Mouse (Mus musculus): ENCODE results near the gene Bcam. TPM values are rescaled to one million over a fixed set of nuclear protein-coding genes. Genes with fewer than 3 reads are reported as not detected.
A peak's percentile ranks its signal among the peaks of the same experiment; 100 is the strongest.

The Bcam gene
- polyA plus RNA-seq, 2 experiments: 4.9 to 6.3 TPM

DNA sequence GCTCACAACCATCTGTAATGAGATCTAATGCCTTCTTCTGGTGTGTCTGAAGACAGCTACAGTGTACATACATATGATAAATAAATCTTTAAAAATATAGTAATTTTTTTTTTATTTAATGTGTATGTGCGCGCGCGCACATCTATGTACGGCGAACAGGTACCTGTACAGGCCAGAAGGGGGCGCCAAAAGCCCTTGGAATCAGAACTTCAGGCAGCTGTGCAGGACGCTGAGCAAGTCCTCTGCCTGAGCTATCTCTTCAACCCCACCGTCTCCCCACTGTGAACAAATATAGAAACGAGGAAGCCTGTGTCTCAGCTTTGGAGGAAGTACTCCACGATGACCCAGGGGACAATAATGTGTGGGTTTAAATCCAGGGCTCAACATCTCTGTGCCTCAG, 30.5 kb downstream of the Bcam start:
- H3K27ac ChIP-seq: no peak overlapping the region
- DNase-seq (ENCODE audit: low read depth in 3 of 3, low spot score in 3 of 3): no peak
- H3K4me2 ChIP-seq (ENCODE audit: low read depth): no peak overlapping the region
- ATAC-seq (ENCODE audit: insufficient read depth): no peak
- no peaks in the 10 kb centered on the region for H3K36me3 ChIP-seq (replicated peaks; ENCODE audit: control insufficient read depth, insufficient read depth, low read depth)
- no peaks in the 10 kb centered on the region for H3K9me3 ChIP-seq (ENCODE audit: control insufficient read depth, low read length)
- no peak overlapping the region for H3K9ac ChIP-seq (replicated peaks)
- WGBS (ENCODE audit: insufficient replicate concordance): 57% methylated on average over 11 of the region's 11 CpGs
- peaks cover 17 to 27% of the 10 kb centered on the region in 2 experiments for H3K4me1 ChIP-seq (replicated peaks; ENCODE audit: control insufficient read depth in 2 of 2, insufficient read depth in 2 of 2, low read length in 1 of 2)
- no peaks in the 10 kb centered on the region for H3K27me3 ChIP-seq (ENCODE audit: control insufficient read depth, insufficient read depth, low read length)
- no peak overlapping the region for H3K4me3 ChIP-seq (ENCODE audit: insufficient read depth in 1 of 2, low read depth in 2 of 2, low read length in 2 of 2)
- peak; percentile 53 for TF ChIP-seq CTCF (IDR thresholded peaks at IDR 0.05; ENCODE audit: low read depth)
- no peak for TF ChIP-seq EP300 (IDR thresholded peaks at IDR 0.05; ENCODE audit: low read depth)

DNA sequence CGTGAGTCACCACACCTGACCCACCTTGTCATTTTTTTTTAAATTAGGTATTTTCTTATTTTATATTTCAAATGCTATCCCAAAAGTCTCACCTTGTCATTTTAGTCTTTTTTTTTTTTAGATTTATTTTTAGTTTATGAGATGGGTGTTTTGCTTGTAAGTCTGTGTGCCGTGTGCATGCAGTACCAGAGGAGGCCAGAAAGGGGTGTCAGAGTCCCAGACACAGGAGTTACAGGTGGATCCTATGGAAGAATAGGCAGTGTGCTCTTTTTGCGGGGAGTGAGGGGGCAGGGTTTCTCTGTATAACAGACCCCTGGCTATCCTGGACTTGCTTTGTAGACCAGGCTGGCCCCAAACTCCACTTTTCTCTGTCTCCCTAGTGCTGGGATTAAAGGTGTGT, 32.0 kb downstream of the Bcam start:
- TF ChIP-seq EP300 (IDR thresholded peaks at IDR 0.05; ENCODE audit: low read depth) (no peak), CTCF (IDR thresholded peaks at IDR 0.05; ENCODE audit: low read depth) (peak; percentile 53)
- Histone ChIP-seq H3K36me3 (replicated peaks; ENCODE audit: control insufficient read depth, insufficient read depth, low read depth) (no peaks in the 10 kb centered on the region), H3K9me3 (ENCODE audit: control insufficient read depth, low read length) (no peaks in the 10 kb centered on the region), H3K4me3 (ENCODE audit: insufficient read depth in 1 of 2, low read depth in 2 of 2, low read length in 2 of 2) (no peak overlapping the region), H3K27ac (no peak overlapping the region), H3K4me1 (replicated peaks; ENCODE audit: control insufficient read depth in 2 of 2, insufficient read depth in 2 of 2, low read length in 1 of 2) (peaks cover 17 to 27% of the 10 kb centered on the region in 2 experiments), H3K4me2 (ENCODE audit: low read depth) (no peak overlapping the region), H3K9ac (replicated peaks) (no peak overlapping the region), H3K27me3 (ENCODE audit: control insufficient read depth, insufficient read depth, low read length) (no peaks in the 10 kb centered on the region)
- no peak for DNase-seq (ENCODE audit: low read depth in 3 of 3, low spot score in 3 of 3)
- no peak for ATAC-seq (ENCODE audit: insufficient read depth)
- WGBS (ENCODE audit: insufficient replicate concordance): 72% methylated on average over 3 of the region's 3 CpGs

DNA sequence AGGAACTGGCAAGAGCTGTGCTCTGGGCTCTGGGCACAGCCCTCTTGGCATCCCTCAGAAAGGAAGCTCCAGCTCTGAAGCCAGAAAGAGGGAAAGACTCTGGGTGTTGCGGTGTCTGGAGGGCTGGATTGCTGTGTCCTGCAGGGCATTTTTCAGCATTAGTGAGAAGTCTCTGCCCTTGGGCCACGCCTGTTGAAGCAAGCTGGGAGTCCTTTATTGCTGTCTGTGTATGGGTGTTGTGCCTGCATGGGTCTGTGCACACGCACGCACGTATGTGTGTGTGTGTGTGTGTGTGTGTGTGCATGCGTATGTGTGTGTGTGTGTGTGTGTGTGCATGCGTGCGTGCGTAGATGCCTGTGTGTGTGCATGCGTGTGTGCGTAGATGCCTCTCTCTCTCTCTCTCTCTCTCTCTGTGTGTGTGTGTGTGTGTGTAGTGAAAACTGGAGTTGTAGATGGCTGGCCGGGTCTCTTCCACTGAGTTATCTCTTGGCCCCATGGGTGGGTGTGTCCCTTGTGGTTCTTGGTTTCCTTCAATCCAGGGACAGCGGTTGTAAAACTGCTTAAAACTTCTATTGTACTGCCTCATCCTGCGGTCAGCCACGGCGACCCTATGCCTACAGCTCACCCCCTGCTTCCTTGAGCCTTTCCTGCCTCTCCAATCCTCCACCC, 34.3 kb downstream of the Bcam start:
- H3K9ac ChIP-seq (replicated peaks): no peak overlapping the region; the same call in 1 of the 2 replicates

DNA sequence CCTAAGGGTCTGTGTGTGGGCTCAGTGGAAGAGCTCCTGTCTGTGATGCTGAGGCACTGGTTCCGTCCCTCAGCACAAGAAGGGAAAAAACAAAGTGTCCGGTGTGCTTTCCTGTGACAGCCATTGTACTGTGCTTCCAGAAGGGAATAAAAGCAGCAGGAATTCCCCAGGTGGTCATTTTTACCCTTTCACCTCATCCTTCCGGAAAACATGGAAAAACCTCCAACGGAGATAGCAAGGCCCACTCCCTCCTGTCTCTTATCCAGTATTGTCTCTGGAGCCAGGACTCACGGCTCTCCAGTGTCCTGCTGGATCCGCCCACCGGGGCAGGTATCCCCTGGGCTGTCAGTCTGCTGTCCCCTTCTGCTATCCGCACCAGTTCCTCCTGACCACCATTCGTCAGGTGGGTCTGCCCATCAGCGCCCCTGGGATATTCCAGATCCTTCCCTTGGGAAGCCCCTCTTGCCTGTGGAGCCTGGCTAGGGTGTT, 36.6 kb downstream of the Bcam start:
- no peaks in the 10 kb centered on the region for H3K27me3 ChIP-seq (ENCODE audit: control insufficient read depth, insufficient read depth, low read length)

More for the DNA sequence above, 34.3 kb downstream of the Bcam start:
- no peaks in the 10 kb centered on the region for H3K9me3 ChIP-seq (ENCODE audit: control insufficient read depth, low read length)
- peak overlapping the region; percentile 59 for H3K4me2 ChIP-seq (ENCODE audit: low read depth)
- peak; percentile 89 for ATAC-seq (ENCODE audit: insufficient read depth)
- no peaks in the 10 kb centered on the region for H3K27me3 ChIP-seq (ENCODE audit: control insufficient read depth, insufficient read depth, low read length)
- 14% methylated on average over 16 of the region's 16 CpGs for WGBS (ENCODE audit: insufficient replicate concordance)
- H3K36me3 ChIP-seq (replicated peaks; ENCODE audit: control insufficient read depth, insufficient read depth, low read depth): no peaks in the 10 kb centered on the region
- TF ChIP-seq CTCF (IDR thresholded peaks at IDR 0.05; ENCODE audit: low read depth) (no peak), EP300 (IDR thresholded peaks at IDR 0.05; ENCODE audit: low read depth) (peak; percentile 70)
- peak overlapping the region; percentile 20 to 25; a peak in 1 of 4 replicates for H3K4me3 ChIP-seq (ENCODE audit: insufficient read depth in 1 of 2, low read depth in 2 of 2, low read length in 2 of 2)
- DNase-seq (ENCODE audit: low read depth in 3 of 3, low spot score in 3 of 3): peak; percentile 50 to 67 (median 56)
- H3K27ac ChIP-seq: peak overlapping the region; percentile 67
- H3K4me1 ChIP-seq (replicated peaks; ENCODE audit: control insufficient read depth in 2 of 2, insufficient read depth in 2 of 2, low read length in 1 of 2): peaks cover 15 to 21% of the 10 kb centered on the region in 2 experiments

DNA sequence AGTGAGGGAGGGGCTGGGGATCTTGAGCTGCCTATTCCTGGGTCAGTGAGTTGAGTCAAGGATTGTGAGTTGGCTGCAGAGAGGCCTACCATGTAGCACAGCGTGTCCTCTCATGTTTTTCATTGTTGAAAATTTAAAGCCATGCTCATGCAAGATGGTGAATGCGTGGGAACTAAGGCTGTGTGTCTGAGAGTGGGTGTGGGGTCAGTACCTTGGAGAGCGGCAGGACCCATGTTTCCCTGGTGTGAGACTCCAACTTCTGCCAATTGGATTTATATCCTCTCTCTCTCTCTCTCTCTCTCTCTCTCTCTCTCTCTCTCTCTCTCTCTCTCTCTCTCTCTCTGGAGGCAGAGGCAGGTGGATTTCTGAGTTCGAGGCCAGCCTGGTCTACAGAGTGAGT, 44.3 kb downstream of the Bcam start:
- Histone ChIP-seq H3K9me3 (ENCODE audit: control insufficient read depth, low read length) (no peaks in the 10 kb centered on the region), H3K9ac (replicated peaks) (no peak overlapping the region), H3K4me1 (replicated peaks; ENCODE audit: control insufficient read depth in 2 of 2, insufficient read depth in 2 of 2, low read length in 1 of 2) (peaks cover 4 to 10% of the 10 kb centered on the region in 2 experiments; a peak in 3 of 4 replicates), H3K27me3 (ENCODE audit: control insufficient read depth, insufficient read depth, low read length) (no peaks in the 10 kb centered on the region), H3K36me3 (replicated peaks; ENCODE audit: control insufficient read depth, insufficient read depth, low read depth) (no peaks in the 10 kb centered on the region), H3K4me3 (ENCODE audit: insufficient read depth in 1 of 2, low read depth in 2 of 2, low read length in 2 of 2) (no peak overlapping the region), H3K4me2 (ENCODE audit: low read depth) (no peak overlapping the region), H3K27ac (no peak overlapping the region)
- TF ChIP-seq EP300 (IDR thresholded peaks at IDR 0.05; ENCODE audit: low read depth) (no peak), CTCF (IDR thresholded peaks at IDR 0.05; ENCODE audit: low read depth) (no peak)
- DNase-seq (ENCODE audit: low read depth in 3 of 3, low spot score in 3 of 3) (no peak), ATAC-seq (ENCODE audit: insufficient read depth) (no peak)
- 71% methylated on average over 4 of the region's 4 CpGs for WGBS (ENCODE audit: insufficient replicate concordance)

More for the DNA sequence above, 36.6 kb downstream of the Bcam start:
- ATAC-seq (ENCODE audit: insufficient read depth) (no peak), DNase-seq (ENCODE audit: low read depth in 3 of 3, low spot score in 3 of 3) (no peak)
- no peak overlapping the region for H3K9ac ChIP-seq (replicated peaks)
- 79% methylated on average over 10 of the region's 10 CpGs for WGBS (ENCODE audit: insufficient replicate concordance)
- no peak overlapping the region for H3K4me2 ChIP-seq (ENCODE audit: low read depth)
- no peak for TF ChIP-seq EP300 (IDR thresholded peaks at IDR 0.05; ENCODE audit: low read depth)
- no peak for TF ChIP-seq CTCF (IDR thresholded peaks at IDR 0.05; ENCODE audit: low read depth)
- H3K9me3 ChIP-seq (ENCODE audit: control insufficient read depth, low read length): no peaks in the 10 kb centered on the region
- H3K4me1 ChIP-seq (replicated peaks; ENCODE audit: control insufficient read depth in 2 of 2, insufficient read depth in 2 of 2, low read length in 1 of 2): peaks cover 12 to 16% of the 10 kb centered on the region in 2 experiments
- no peaks in the 10 kb centered on the region for H3K36me3 ChIP-seq (replicated peaks; ENCODE audit: control insufficient read depth, insufficient read depth, low read depth)
- no peak overlapping the region for H3K4me3 ChIP-seq (ENCODE audit: insufficient read depth in 1 of 2, low read depth in 2 of 2, low read length in 2 of 2)
- H3K27ac ChIP-seq: no peak overlapping the region
